Mouse (Mus musculus): ENCODE measurements around the gene Olfr1264. TPM values are rescaled to one million over a fixed set of nuclear protein-coding genes. Genes with fewer than 3 reads are reported as not detected.

Olfr1264 gene
- polyA plus RNA-seq (2012; rRNA removed), result not detected in 2 replicates

DNA sequence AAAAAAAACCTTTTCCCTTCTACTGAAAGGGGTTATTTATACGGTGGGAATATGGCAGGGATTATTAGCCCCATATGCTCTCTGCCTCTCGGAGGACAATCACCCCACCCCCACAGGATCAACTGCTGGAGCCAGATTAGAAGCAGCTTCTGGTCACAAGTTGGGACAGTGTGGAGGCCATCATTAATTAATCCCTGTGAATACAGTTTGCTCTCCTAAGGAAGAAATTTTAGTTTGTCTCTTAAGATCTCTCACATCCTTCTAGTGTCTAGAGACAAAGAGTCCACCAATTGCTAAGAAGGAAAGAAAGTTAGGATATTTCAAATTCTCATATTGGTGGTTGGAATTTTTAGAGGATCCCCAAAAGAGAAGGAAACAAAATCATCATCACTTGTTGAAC is at the start of gene Olfr1264:
TSS of gene Olfr1264 (minus strand) at position 101 of the 400 bp plus-strand sequence.
- Histone ChIP-seq H3K27me3 (ENCODE audit: control insufficient read depth, insufficient read depth, low read length) (no peaks in the 10 kb centered on the region), H3K4me3 (ENCODE audit: extremely low read depth, insufficient read depth, insufficient read length) (no peak within 1 kb of the TSS), H3K36me3 (ENCODE audit: control insufficient read depth, insufficient read depth, low read length) (no peaks in the 10 kb centered on the region), H3K27ac (ENCODE audit: insufficient read depth, low read length) (no peak within 1 kb of the TSS), H3K4me1 (ENCODE audit: control insufficient read depth, insufficient read depth, insufficient read length) (no peaks in the 10 kb centered on the region)
- DNase-seq (ENCODE audit: low read depth in 1 of 2, low spot score in 2 of 2), result no peak
- 81% methylated on average over 2 of the region's 2 CpGs for WGBS
- no peak for TF ChIP-seq CTCF (IDR thresholded peaks at IDR 0.05; ENCODE audit: extremely low read depth, insufficient read depth, insufficient read length, insufficient replicate concordance)
- no peak for TF ChIP-seq POLR2A (IDR thresholded peaks at IDR 0.05; ENCODE audit: low read depth, low read length)

DNA sequence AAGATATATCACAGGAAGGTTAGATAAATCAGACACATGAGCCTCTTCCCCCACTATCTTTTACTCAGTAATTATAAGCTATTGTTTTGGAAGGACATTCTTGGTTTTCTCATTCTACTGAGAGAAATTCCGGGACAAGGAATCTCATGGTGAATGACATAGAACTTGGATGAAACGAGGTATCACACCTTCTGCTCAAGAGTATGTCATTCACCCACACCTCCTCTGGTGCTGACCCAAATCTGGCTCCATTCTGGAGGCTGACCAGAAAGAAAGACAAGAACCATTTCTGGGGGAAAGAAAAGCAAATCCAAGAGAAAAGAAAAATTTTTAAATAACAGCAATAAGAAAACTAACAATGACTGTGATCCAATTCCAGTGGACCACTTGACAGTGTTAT is 44.7 kb upstream of the Olfr1264 start:
- no peak for DNase-seq (ENCODE audit: low read depth in 1 of 2, low spot score in 2 of 2)
- no peak overlapping the region for H3K27ac ChIP-seq (ENCODE audit: insufficient read depth, low read length)
- TF ChIP-seq CTCF (IDR thresholded peaks at IDR 0.05; ENCODE audit: extremely low read depth, insufficient read depth, insufficient read length, insufficient replicate concordance), result no peak
- no peak for TF ChIP-seq POLR2A (IDR thresholded peaks at IDR 0.05; ENCODE audit: low read depth, low read length)
- no peaks in the 10 kb centered on the region for H3K4me1 ChIP-seq (ENCODE audit: control insufficient read depth, insufficient read depth, insufficient read length)
- 79% methylated on average over 2 of the region's 2 CpGs for WGBS
- H3K36me3 ChIP-seq (ENCODE audit: control insufficient read depth, insufficient read depth, low read length), result no peaks in the 10 kb centered on the region
- no peaks in the 10 kb centered on the region for H3K27me3 ChIP-seq (ENCODE audit: control insufficient read depth, insufficient read depth, low read length)
- no peak overlapping the region for H3K4me3 ChIP-seq (ENCODE audit: extremely low read depth, insufficient read depth, insufficient read length)

DNA sequence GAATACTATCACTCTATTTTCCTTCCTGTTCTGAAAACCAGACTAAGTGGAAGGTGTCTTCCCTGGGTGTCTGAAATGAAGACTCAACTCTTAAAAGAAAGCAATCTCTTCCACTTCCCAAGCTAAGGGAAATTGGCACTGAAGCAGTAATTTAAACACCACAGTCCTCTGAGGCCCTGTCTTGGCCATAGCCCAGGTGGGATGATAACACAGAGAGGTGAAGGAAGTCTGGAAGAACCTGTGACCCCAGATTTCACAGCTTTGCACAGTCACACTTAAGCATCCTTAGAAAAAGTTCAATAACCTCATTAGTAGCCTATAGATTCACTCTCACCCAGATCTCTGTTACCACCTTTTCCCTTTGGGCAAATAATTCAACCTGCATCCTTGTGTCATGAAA is 38.1 kb upstream of the Olfr1264 start, which contains the start of gene Olfr140:
TSS of gene Olfr140 (minus strand) at position 101 of the 400 bp plus-strand sequence.
- TF ChIP-seq CTCF (IDR thresholded peaks at IDR 0.05; ENCODE audit: extremely low read depth, insufficient read depth, insufficient read length, insufficient replicate concordance) (no peak), POLR2A (IDR thresholded peaks at IDR 0.05; ENCODE audit: low read depth, low read length) (no peak)
- no peaks in the 10 kb centered on the region for H3K36me3 ChIP-seq (ENCODE audit: control insufficient read depth, insufficient read depth, low read length)
- DNase-seq (ENCODE audit: low read depth in 1 of 2, low spot score in 2 of 2), result no peak
- H3K27ac ChIP-seq (ENCODE audit: insufficient read depth, low read length), result no peak within 1 kb of the TSS
- no peaks in the 10 kb centered on the region for H3K27me3 ChIP-seq (ENCODE audit: control insufficient read depth, insufficient read depth, low read length)
- H3K4me3 ChIP-seq (ENCODE audit: extremely low read depth, insufficient read depth, insufficient read length), result no peak within 1 kb of the TSS
- H3K4me1 ChIP-seq (ENCODE audit: control insufficient read depth, insufficient read depth, insufficient read length), result no peaks in the 10 kb centered on the region

DNA sequence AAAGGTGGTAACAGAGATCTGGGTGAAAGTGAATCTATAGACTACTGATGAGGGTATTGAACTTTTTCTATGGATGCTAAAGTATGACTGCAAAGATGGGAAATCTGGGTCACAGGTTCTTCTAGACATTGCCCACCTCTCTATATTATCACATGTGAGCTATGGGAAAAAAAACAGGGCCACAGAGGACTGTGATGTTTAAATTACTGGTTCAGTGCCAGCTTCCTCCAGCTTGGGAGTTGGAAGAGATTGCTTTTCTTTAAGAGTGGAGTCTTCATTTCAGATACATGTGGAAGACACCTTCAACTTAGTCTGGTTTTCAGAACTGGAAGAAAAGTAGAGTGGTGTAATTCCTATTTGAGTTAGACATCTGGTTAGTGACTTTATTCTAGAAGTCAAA is 9.7 kb upstream of the Olfr1264 start, which contains the start of gene Olfr1265:
TSS of gene Olfr1265 (plus strand) at position 301 of the 400 bp plus-strand sequence.
- Histone ChIP-seq H3K36me3 (ENCODE audit: control insufficient read depth, insufficient read depth, low read length) (no peaks in the 10 kb centered on the region), H3K4me1 (ENCODE audit: control insufficient read depth, insufficient read depth, insufficient read length) (no peaks in the 10 kb centered on the region), H3K27me3 (ENCODE audit: control insufficient read depth, insufficient read depth, low read length) (no peaks in the 10 kb centered on the region), H3K27ac (ENCODE audit: insufficient read depth, low read length) (no peak within 1 kb of the TSS), H3K4me3 (ENCODE audit: extremely low read depth, insufficient read depth, insufficient read length) (no peak within 1 kb of the TSS)
- TF ChIP-seq CTCF (IDR thresholded peaks at IDR 0.05; ENCODE audit: extremely low read depth, insufficient read depth, insufficient read length, insufficient replicate concordance), result no peak
- no peak for TF ChIP-seq POLR2A (IDR thresholded peaks at IDR 0.05; ENCODE audit: low read depth, low read length)
- no peak for DNase-seq (ENCODE audit: low read depth in 1 of 2, low spot score in 2 of 2)

DNA sequence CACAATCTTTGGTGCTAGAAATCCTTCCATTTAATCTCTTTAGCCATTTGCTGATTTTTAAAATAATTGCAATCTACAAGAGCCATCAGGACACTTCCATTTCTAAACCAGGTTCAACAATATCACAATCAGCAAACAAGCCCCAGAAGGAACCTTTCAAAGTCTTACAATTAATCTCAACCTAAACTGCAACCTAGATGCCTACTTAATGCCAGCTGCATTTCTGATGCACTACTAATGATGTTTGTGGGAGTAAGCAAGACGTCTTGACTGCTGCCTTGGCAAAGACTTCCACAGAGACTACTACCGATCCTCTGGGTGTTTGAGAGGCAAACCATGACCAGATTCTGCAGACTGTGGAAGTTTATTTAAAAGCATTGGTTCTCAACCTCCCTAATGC is 13.5 kb downstream of the Olfr1264 start, which contains the start of gene Olfr1263:
TSS of gene Olfr1263 (plus strand) at position 301 of the 400 bp plus-strand sequence.
- Histone ChIP-seq H3K4me3 (ENCODE audit: extremely low read depth, insufficient read depth, insufficient read length) (no peak within 1 kb of the TSS), H3K4me1 (ENCODE audit: control insufficient read depth, insufficient read depth, insufficient read length) (no peaks in the 10 kb centered on the region), H3K27me3 (ENCODE audit: control insufficient read depth, insufficient read depth, low read length) (no peaks in the 10 kb centered on the region), H3K36me3 (ENCODE audit: control insufficient read depth, insufficient read depth, low read length) (no peaks in the 10 kb centered on the region), H3K27ac (ENCODE audit: insufficient read depth, low read length) (no peak within 1 kb of the TSS)
- 91% methylated on average over 2 of the region's 2 CpGs for WGBS
- TF ChIP-seq CTCF (IDR thresholded peaks at IDR 0.05; ENCODE audit: extremely low read depth, insufficient read depth, insufficient read length, insufficient replicate concordance), result no peak
- no peak for TF ChIP-seq POLR2A (IDR thresholded peaks at IDR 0.05; ENCODE audit: low read depth, low read length)
- DNase-seq (ENCODE audit: low read depth in 1 of 2, low spot score in 2 of 2), result no peak

DNA sequence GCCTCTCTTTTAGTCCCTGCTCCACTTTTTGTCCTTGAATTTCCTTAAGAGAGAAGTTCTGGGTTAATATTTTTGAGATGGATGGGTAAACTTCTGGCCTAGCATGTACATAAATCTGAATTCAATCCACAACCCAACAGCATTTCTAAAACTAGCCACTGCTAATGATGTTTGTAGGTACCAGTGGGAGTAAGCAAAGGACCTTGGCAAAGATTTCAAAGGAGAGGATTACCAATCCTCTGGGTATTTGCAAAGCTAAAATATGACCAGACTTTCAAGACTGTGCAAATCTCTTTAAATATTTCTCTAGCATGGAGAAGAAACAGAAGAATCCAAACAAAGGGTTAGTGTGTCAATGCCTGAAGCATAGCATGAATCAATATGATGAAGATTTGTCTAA is 25.5 kb downstream of the Olfr1264 start, which contains the start of gene Olfr1262:
TSS of gene Olfr1262 (plus strand) at position 301 of the 400 bp plus-strand sequence.
- Histone ChIP-seq H3K4me1 (ENCODE audit: control insufficient read depth, insufficient read depth, insufficient read length) (no peaks in the 10 kb centered on the region), H3K4me3 (ENCODE audit: extremely low read depth, insufficient read depth, insufficient read length) (no peak within 1 kb of the TSS), H3K36me3 (ENCODE audit: control insufficient read depth, insufficient read depth, low read length) (no peaks in the 10 kb centered on the region), H3K27me3 (ENCODE audit: control insufficient read depth, insufficient read depth, low read length) (no peaks in the 10 kb centered on the region), H3K27ac (ENCODE audit: insufficient read depth, low read length) (no peak within 1 kb of the TSS)
- no peak for TF ChIP-seq CTCF (IDR thresholded peaks at IDR 0.05; ENCODE audit: extremely low read depth, insufficient read depth, insufficient read length, insufficient replicate concordance)
- no peak for DNase-seq (ENCODE audit: low read depth in 1 of 2, low spot score in 2 of 2)

DNA sequence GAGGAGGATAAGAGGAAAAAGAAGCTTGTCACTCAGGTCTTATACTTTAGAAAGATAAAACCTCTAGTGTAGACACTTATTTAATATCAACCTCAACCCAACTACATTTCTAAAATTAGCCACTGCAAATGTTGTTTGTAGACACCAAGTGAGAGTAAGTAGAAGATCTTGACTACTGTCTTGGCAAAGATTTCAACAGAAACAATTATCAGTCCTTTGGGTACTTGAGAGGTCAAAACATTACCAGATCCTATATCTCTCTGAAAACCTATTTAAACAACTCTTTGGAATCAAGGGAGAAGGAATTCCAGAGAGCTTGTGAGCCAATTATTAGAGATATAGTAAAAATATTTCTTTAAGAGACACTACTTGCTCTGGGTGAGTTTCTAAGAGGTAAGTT is 34.5 kb downstream of the Olfr1264 start, which contains the start of gene Olfr1261:
TSS of gene Olfr1261 (plus strand) at position 301 of the 400 bp plus-strand sequence.
- Histone ChIP-seq H3K4me3 (ENCODE audit: extremely low read depth, insufficient read depth, insufficient read length) (no peak within 1 kb of the TSS), H3K27me3 (ENCODE audit: control insufficient read depth, insufficient read depth, low read length) (no peaks in the 10 kb centered on the region), H3K27ac (ENCODE audit: insufficient read depth, low read length) (no peak within 1 kb of the TSS), H3K4me1 (ENCODE audit: control insufficient read depth, insufficient read depth, insufficient read length) (no peaks in the 10 kb centered on the region), H3K36me3 (ENCODE audit: control insufficient read depth, insufficient read depth, low read length) (no peaks in the 10 kb centered on the region)
- TF ChIP-seq CTCF (IDR thresholded peaks at IDR 0.05; ENCODE audit: extremely low read depth, insufficient read depth, insufficient read length, insufficient replicate concordance), result no peak
- TF ChIP-seq POLR2A (IDR thresholded peaks at IDR 0.05; ENCODE audit: low read depth, low read length), result no peak
- DNase-seq (ENCODE audit: low read depth in 1 of 2, low spot score in 2 of 2), result no peak

All from spleen, adult 2 months (tissue).